Mouse (Mus musculus) heart, adult 2 months (tissue): Measurements from ENCODE around the gene Pum1.

Experiments used
- CTCF ChIP-seq: fragments of 200-600 bp; IDR thresholded peaks from 2 replicates; pipeline ENCODE4 v1.8.1; 2022; ENCODE audit warnings: antibody characterized with exemption, mild to moderate bottlenecking, moderate library complexity
- EP300 ChIP-seq: fragments of 200-500 bp; IDR thresholded peaks from 2 replicates; pipeline ENCODE4 v1.6.1; 2011; ENCODE audit warnings: low read depth, low read length, control low read depth; ENCODE audit not compliant: insufficient read depth
- POLR2A ChIP-seq: fragments of 200-500 bp; IDR thresholded peaks from 2 replicates; pipeline ENCODE4 v1.6.1; 2011; ENCODE audit warnings: mild to moderate bottlenecking, low read depth, low read length, control low read depth; ENCODE audit not compliant: insufficient read depth

DNA sequence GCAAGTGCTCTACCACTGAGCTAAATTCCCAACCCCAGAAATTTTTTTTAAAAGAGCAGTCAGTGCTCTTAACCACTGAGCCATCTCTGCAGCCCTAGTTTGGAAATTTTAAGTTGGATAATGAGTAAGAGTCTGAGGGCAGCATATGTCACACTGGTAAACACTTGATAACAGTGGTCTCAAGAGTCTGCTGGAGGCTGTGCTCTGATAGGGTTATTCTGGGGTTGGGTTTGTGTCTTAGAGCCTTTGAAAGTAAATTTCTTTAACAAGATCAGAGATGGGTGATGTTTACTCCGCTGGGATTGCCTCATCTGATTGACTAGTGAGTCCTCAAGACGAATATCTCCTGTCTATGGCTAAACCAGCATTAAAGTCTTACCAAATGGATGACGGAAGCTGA is 2.0 kb upstream of the Pum1 start:
- TF ChIP-seq POLR2A, result no peak
- TF ChIP-seq CTCF, result no peak
- no peak for TF ChIP-seq EP300
